Mouse (Mus musculus) forebrain, embryonic 11.5 days (tissue): ENCODE measurements around the gene Stxbp5. TPM values are rescaled to one million over a fixed set of nuclear protein-coding genes. Genes with fewer than 3 reads are reported as not detected.

ENCODE experiments used
- ATAC-seq: fragments of 200-750 bp; cut with Nextera tagmentation; replicated peaks from 2 replicates; pipeline ENCODE4 v1.8.0; 2017; ENCODE audit warnings: moderate TSS enrichment; ENCODE audit not compliant: low FRiP score
- DNase-seq: peaks from one replicate; pipeline ENCODE4 v3.0.0-alpha.2; 2017; ENCODE audit warnings: low spot score
- H3K27ac ChIP-seq: fragments of 300-500 bp; sonication (generic); 2 replicates; pipeline ENCODE4 v1.5.1; 2014; ENCODE audit warnings: low read depth, low read length
- H3K27me3 ChIP-seq: fragments of 300-500 bp; sonication (generic); 2 replicates; pipeline ENCODE4 v1.6.1; 2014; ENCODE audit warnings: mild to moderate bottlenecking, low read length, mixed read lengths; ENCODE audit not compliant: control insufficient read depth, insufficient read depth
- H3K36me3 ChIP-seq: fragments of 300-500 bp; sonication (generic); 2 replicates; pipeline ENCODE4 v1.6.1; 2014; ENCODE audit warnings: mild to moderate bottlenecking, low read length, moderate library complexity, mixed read lengths; ENCODE audit not compliant: control insufficient read depth, insufficient read depth
- H3K4me1 ChIP-seq: fragments of 300-500 bp; sonication (generic); replicated peaks from 2 replicates; pipeline ENCODE4 v1.6.1; 2014; ENCODE audit warnings: low read length, mixed read lengths; ENCODE audit not compliant: control insufficient read depth, insufficient read depth
- H3K4me2 ChIP-seq: fragments of 300-500 bp; sonication (generic); 2 replicates; pipeline ENCODE4 v1.6.1; 2014; ENCODE audit warnings: low read depth, mild to moderate bottlenecking, low read length, moderate library complexity, mixed read lengths; ENCODE audit not compliant: severe bottlenecking
- H3K4me3 ChIP-seq: fragments of 300-500 bp; sonication (generic); 2 replicates; pipeline ENCODE4 v1.5.1; 2014; ENCODE audit warnings: low read depth, low read length
- H3K9ac ChIP-seq: fragments of 300-500 bp; sonication (generic); 2 replicates; pipeline ENCODE4 v1.6.1; 2014; ENCODE audit warnings: low read length
- H3K9me3 ChIP-seq: fragments of 300-500 bp; sonication (generic); 2 replicates; pipeline ENCODE4 v1.6.1; 2016; ENCODE audit warnings: low read length, mixed read lengths; ENCODE audit not compliant: control insufficient read depth
- WGBS: fragments of 180-500 bp; shearing (Covaris S2); extraction: QIAGEN DNeasy Blood & Tissue Kit; methylation state at CpG from one replicate; pipeline ENCODE4 v1.1.7; 2014; 5-methylcytosine and 5-hydroxymethylcytosine counted together
- polyA plus RNA-seq: library from polyadenylated mRNA; unstranded; fragments of >200 nt; fragmentation: Nextera tagmentation; extraction: Ambion mirVana; gene quantifications from 2 replicates; pipeline ENCODE4 v1.2.1, GENCODE M21; 2014

Gene Stxbp5
- polyA plus RNA-seq, 1 experiment from 2014 or later: 5.8 TPM

- no peaks in the 10 kb centered on the region for H3K27me3 ChIP-seq
- H3K4me1 ChIP-seq: no peaks in the 10 kb centered on the region
- no peak overlapping the region for H3K9ac ChIP-seq
- no peak overlapping the region for H3K4me2 ChIP-seq
- WGBS: 87% methylated on average over 5 of the region's 5 CpGs
- DNase-seq: no peak
- no peaks in the 10 kb centered on the region for H3K9me3 ChIP-seq
- H3K27ac ChIP-seq: no peak overlapping the region
- no peak for ATAC-seq
- peaks cover 2% of the 10 kb centered on the region; the same call in 1 of the 2 replicates for H3K36me3 ChIP-seq
- H3K4me3 ChIP-seq: no peak overlapping the region
Measured at GRCm38 (mm10) chr10:9763831-9764230, 137.0 kb downstream of the Stxbp5 start.

DNA sequence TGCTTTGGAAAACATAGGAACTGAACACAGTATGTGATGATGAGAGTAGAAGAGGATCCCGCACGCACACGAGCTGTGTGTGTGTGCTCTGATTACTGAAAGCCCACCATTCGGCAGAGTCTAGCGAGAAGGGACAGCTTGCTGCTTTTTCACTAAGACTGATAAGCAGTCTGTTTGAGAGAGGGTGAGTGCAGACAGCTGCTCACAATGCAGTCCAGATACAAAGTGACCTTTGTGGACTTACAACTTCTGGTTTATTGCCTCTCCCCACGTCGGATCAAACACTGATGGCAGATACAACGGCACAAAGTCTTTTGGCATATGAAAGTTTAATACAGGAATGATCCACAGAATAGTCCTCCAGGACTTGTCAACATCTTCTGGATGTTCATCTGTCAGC, 140.6 kb downstream of the Stxbp5 start:
- 87% methylated on average over 8 of the region's 8 CpGs for WGBS
- Histone ChIP-seq H3K36me3 (no peaks in the 10 kb centered on the region), H3K27ac (no peak overlapping the region), H3K4me1 (no peaks in the 10 kb centered on the region), H3K4me2 (no peak overlapping the region), H3K27me3 (no peaks in the 10 kb centered on the region), H3K9me3 (no peaks in the 10 kb centered on the region), H3K4me3 (no peak overlapping the region), H3K9ac (no peak overlapping the region)
- DNase-seq: no peak
- no peak for ATAC-seq

DNA sequence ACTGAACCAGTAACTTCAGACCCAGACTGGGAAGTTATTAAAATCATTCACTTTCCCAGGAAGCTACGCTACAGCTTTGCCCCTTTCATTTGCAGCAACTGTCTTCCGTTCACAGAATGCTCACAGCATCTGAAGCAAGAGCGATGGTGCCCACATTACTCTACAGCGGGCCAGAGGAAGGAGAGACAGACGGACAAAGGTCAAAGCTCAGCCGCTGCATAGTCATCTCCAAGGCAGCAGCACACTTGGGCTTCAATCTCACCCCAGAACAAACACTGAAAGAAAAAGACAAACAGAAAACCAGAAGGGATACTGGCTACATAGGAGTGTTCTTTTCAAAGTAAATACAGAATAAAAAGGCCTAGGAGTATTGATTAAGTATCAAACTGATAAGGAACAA, 144.3 kb downstream of the Stxbp5 start:
- ATAC-seq (no peak), DNase-seq (no peak)
- Histone ChIP-seq H3K27ac (no peak overlapping the region), H3K4me2 (no peak overlapping the region), H3K36me3 (no peaks in the 10 kb centered on the region), H3K9me3 (no peaks in the 10 kb centered on the region), H3K9ac (no peak overlapping the region), H3K4me3 (no peak overlapping the region), H3K27me3 (no peaks in the 10 kb centered on the region), H3K4me1 (no peaks in the 10 kb centered on the region)
- WGBS: 79% methylated on average over 6 of the region's 6 CpGs

- Histone ChIP-seq H3K9me3 (no peaks in the 10 kb centered on the region), H3K4me1 (no peaks in the 10 kb centered on the region), H3K4me2 (no peak overlapping the region), H3K27me3 (no peaks in the 10 kb centered on the region), H3K9ac (no peak overlapping the region), H3K4me3 (no peak overlapping the region), H3K36me3 (no peaks in the 10 kb centered on the region), H3K27ac (no peak overlapping the region)
- peak; percentile 80 for DNase-seq
- 48% methylated on average over 3 of the region's 3 CpGs for WGBS
- ATAC-seq: 0 out of 2 replicates have a peak, but pooled peaks have one; percentile 15
Measured at GRCm38 (mm10) chr10:9754893-9755541, 145.9 kb downstream of the Stxbp5 start.

GRCm38 (mm10) chr10:9733861-9734260, 167.0 kb downstream of the Stxbp5 start:
- DNase-seq (no peak), ATAC-seq (no peak)
- 70% methylated on average over 3 of the region's 3 CpGs for WGBS

DNA sequence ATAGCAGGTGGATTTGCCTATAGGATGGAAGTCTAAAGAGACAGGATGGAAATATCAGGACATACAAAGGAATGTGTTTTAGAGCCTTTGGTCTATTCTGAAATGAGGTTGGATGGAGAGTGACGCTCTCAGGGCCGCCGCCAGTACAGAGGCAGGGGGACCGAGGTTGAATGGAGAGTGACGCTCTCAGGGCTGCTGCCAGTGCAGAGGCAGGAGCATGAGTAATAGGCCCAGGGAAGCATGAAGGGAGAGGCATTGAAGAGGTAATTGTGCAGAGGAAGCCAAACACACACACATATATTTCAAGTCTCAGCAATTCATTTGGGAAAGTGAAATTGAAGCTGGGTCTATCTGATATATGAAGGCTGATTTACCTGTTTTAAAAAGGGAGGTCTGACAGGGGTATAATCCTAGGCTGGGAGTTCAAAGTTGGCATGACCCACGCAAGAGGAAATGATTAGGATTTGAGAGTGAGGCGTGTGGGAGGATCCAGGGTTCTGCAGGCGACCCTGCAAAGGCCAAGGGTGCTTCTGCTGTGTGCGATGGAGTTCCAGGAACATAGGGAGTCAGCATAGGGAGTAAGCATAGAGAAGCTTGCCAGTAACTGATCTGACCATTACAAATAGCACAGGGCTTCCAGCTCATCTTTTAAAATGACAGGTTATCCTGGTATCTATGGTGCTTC, 168.7 kb downstream of the Stxbp5 start:
- no peak overlapping the region for H3K4me2 ChIP-seq
- DNase-seq (no peak), ATAC-seq (0 out of 2 replicates have a peak, but pooled peaks have one; percentile 30)
- WGBS: 70% methylated on average over 9 of the region's 9 CpGs
- no peak overlapping the region for H3K9ac ChIP-seq
- H3K9me3 ChIP-seq: no peaks in the 10 kb centered on the region
- H3K4me3 ChIP-seq: no peak overlapping the region
- H3K36me3 ChIP-seq: no peaks in the 10 kb centered on the region
- H3K27ac ChIP-seq: no peak overlapping the region
- no peaks in the 10 kb centered on the region for H3K27me3 ChIP-seq
- H3K4me1 ChIP-seq: no peaks in the 10 kb centered on the region

More at GRCm38 (mm10) chr10:9733861-9734260, 167.0 kb downstream of the Stxbp5 start:
- Histone ChIP-seq H3K36me3 (no peaks in the 10 kb centered on the region), H3K27ac (no peak overlapping the region), H3K4me3 (no peak overlapping the region), H3K4me2 (no peak overlapping the region), H3K9ac (no peak overlapping the region), H3K27me3 (no peaks in the 10 kb centered on the region), H3K9me3 (no peaks in the 10 kb centered on the region), H3K4me1 (no peaks in the 10 kb centered on the region)

GRCm38 (mm10) chr10:9722519-9723303, 178.2 kb downstream of the Stxbp5 start:
- no peak overlapping the region for H3K4me3 ChIP-seq
- no peaks in the 10 kb centered on the region for H3K36me3 ChIP-seq
- no peak overlapping the region for H3K9ac ChIP-seq
- H3K4me2 ChIP-seq: no peak overlapping the region
- no peaks in the 10 kb centered on the region for H3K4me1 ChIP-seq
- H3K27ac ChIP-seq: no peak overlapping the region
- no peaks in the 10 kb centered on the region for H3K27me3 ChIP-seq
- ATAC-seq: no peak
- 85% methylated on average over 10 of the region's 11 CpGs for WGBS
- DNase-seq: no peak
- no peaks in the 10 kb centered on the region for H3K9me3 ChIP-seq

- Histone ChIP-seq H3K4me2 (no peak overlapping the region), H3K4me1 (no peaks in the 10 kb centered on the region), H3K27ac (no peak overlapping the region), H3K9me3 (no peaks in the 10 kb centered on the region), H3K27me3 (no peaks in the 10 kb centered on the region), H3K4me3 (no peak overlapping the region), H3K36me3 (no peaks in the 10 kb centered on the region), H3K9ac (no peak overlapping the region)
- DNase-seq: no peak
- no peak for ATAC-seq
- WGBS: 86% methylated on average over 5 of the region's 5 CpGs
Measured at GRCm38 (mm10) chr10:9720027-9720426, 180.9 kb downstream of the Stxbp5 start.
